Mouse (Mus musculus) lung, adult 2 months (tissue): Measurements from ENCODE around the gene Mtg2. TPM values are rescaled to one million over a fixed set of nuclear protein-coding genes. Genes with fewer than 3 reads are reported as not detected.

ENCODE experiments used
- DNase-seq: peaks from one replicate; pipeline ENCODE4 v3.0.0; 2022
- H3K4me1 ChIP-seq: fragments of 200-500 bp; 2 replicates; pipeline ENCODE4 v1.6.1; 2011; ENCODE audit warnings: low read length; ENCODE audit not compliant: control insufficient read depth, insufficient read depth
- H3K4me3 ChIP-seq: fragments of 200-500 bp; replicated peaks from 2 replicates; pipeline ENCODE3; 2011; ENCODE audit warnings: low read depth, mild to moderate bottlenecking, control low read depth, low read length; ENCODE audit errors: extremely low read depth
- CTCF ChIP-seq: fragments of 200-500 bp; IDR thresholded peaks from 2 replicates; pipeline ENCODE4 v1.5.1; 2011; ENCODE audit warnings: mild to moderate bottlenecking, low read length, control low read depth; ENCODE audit not compliant: insufficient read depth
- POLR2A ChIP-seq: fragments of 200-500 bp; IDR thresholded peaks from 2 replicates; pipeline ENCODE4 v1.6.1; 2011; ENCODE audit warnings: low read depth, mild to moderate bottlenecking, control low read depth, low read length, borderline replicate concordance; ENCODE audit errors: extremely low read depth
- WGBS: fragments of 180-500 bp; shearing (Covaris S2); methylation state at CpG from one replicate; pipeline ENCODE4 v1.1.7; 2018; 5-methylcytosine and 5-hydroxymethylcytosine counted together
- polyA plus RNA-seq: library from polyadenylated mRNA; depleted of rRNA; stranded (reverse); fragments of >200 nt; gene quantifications from 2 replicates; pipeline ENCODE4 v1.2.3, GENCODE M21; 2012

The Mtg2 gene
- polyA plus RNA-seq, 1 experiment: 17.1 TPM

DNA sequence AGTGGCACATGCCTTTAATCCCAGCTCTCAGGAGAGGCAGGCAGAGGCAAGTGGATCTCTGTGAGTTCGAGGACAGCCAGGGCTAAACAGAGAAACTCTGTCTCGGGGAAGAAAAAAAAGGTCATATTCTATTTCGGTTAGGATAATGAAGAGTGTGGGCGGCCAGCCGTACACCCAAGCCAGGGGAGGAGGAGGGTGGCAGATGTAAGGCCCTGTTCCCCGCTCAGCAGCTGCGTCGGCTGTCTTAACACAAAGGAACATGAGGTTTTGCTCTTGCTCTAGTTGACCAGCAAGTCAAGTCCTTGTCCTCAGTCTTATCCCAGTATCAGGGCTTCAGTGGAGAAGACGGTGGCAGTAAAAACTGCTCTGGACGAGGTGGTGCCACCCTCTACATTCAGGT is 12.7 kb downstream of the Mtg2 start:
- Histone ChIP-seq H3K4me1 (no peaks in the 10 kb centered on the region), H3K4me3 (no peak overlapping the region)
- WGBS: 91% methylated on average over 10 of the region's 10 CpGs
- TF ChIP-seq POLR2A (no peak), CTCF (no peak)
- no peak for DNase-seq

DNA sequence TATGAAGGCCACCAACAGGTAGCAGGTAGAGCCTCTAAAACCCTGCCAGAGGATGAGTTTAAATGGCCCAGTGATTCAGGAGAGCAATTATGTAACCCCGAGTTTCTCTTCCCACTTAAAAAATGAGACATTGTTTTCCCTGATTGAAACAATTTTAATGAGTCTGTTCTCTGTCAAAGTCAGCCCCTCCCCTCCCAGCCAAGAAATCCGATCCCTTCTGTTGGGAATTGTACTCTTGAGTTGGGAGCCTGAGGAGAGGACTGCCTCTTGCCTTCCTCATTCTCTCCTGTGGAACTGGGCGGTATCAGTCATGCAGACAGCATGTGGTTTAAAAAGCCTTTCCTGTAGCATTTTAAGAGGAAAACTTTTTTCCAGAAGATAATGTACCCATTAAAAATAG is 14.2 kb downstream of the Mtg2 start:
- Histone ChIP-seq H3K4me3 (no peak overlapping the region), H3K4me1 (no peaks in the 10 kb centered on the region)
- no peak for TF ChIP-seq POLR2A
- TF ChIP-seq CTCF: no peak
- WGBS: 45% methylated on average over 3 of the region's 3 CpGs
- no peak for DNase-seq

DNA sequence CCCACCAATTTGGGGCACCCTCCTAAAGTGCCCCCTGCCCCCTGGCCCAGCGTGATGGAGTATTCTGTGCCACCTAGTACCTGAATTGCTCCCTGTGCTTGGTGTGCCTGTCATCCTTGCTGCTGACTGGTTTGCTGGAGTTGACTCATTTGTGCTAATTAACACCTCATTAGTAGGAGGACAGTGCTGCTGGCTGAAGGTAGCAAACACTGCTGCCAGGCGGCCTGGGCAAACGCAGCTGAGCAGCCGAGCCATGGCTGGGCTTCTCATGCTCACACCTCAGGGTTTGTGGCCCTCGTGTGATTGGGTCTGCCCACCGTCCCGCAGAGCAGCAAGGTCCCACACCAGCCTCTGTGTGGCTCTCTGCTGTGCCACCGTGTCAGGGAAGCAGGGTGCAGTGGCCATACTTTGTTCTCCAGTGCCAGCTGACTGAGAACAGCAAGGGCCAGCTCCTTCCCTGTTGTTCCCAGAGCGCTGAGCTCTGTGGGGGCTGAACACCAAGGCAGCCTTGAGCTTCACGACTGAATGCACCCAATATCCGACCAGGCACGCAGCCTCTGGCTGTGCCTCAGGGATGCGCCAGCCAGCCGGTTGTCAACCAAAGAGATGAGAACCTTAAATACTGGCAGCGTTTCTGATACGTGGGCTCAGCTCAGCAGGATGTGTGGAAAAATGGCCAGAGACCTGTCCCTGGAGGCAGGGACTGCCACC is 15.7 kb downstream of the Mtg2 start:
- WGBS: 79% methylated on average over 16 of the region's 16 CpGs
- Histone ChIP-seq H3K4me3 (no peak overlapping the region), H3K4me1 (no peaks in the 10 kb centered on the region)
- DNase-seq: no peak
- TF ChIP-seq POLR2A: no peak

DNA sequence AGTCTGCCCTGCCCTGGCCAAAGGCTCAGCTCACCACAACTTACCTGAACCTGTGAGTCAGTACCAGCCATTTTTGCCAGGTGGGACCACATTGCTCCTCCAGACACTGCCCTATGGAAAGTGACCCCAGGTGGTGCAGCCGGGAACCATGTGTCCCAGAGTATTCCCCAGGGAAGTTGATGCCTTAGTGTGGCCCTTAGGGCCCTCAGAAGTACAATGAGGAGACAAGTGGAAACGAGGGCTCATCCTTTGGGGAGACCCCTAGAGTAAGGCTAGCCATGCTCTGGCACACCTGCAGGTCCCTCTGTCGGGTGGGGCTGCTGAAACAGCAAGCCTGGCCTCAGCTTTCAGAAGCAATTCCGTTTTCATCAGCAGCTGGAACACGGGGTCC is 16.2 kb downstream of the Mtg2 start:
- H3K4me3 ChIP-seq: no peak overlapping the region
- DNase-seq: no peak
- 80% methylated on average over 5 of the region's 5 CpGs for WGBS
- H3K4me1 ChIP-seq: no peaks in the 10 kb centered on the region
- TF ChIP-seq CTCF: no peak
- no peak for TF ChIP-seq POLR2A

DNA sequence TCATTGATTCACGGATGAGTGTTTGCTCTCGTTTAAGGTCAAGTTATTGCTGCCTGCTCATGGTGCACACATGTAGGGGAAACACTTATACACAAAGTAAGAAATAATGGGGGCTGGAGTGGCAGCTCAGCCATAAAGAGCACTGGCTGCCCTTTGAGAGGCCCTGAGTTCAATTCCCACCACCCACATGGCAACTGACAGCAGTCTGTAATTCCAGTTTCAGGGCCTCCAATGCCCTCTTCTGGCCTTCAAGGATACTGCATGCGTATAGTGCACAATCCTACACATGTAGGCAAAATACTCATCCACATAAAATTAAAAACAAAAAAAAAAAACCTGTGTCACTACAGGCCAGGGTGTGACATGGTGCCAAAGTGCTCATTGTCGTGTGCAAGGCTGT is 17.1 kb downstream of the Mtg2 start:
- DNase-seq: no peak
- TF ChIP-seq CTCF (no peak), POLR2A (no peak)
- 84% methylated on average over 4 of the region's 4 CpGs for WGBS
- no peak overlapping the region for H3K4me3 ChIP-seq
- H3K4me1 ChIP-seq: no peaks in the 10 kb centered on the region

DNA sequence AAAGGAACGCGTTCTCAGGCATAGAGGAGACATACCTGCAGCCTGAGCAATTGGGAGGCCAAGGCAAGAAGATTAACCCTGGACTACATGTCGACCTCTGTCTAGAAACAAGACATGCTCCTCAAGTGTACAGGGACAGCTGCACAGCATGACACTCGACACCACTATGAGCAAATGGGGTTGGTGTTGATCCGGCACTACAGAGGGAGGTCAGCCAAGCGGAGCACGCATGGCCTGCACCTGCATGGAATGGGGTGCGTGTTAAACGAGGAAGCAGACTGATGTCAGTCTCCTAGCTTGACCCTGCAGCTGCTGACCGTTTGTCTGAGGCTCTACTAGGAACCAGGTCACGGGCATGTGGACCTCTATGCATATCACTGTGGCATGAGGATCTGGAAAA is 19.9 kb downstream of the Mtg2 start:
- no peak for DNase-seq
- H3K4me3 ChIP-seq: no peak overlapping the region
- no peaks in the 10 kb centered on the region for H3K4me1 ChIP-seq
- 60% methylated on average over 11 of the region's 11 CpGs for WGBS
- TF ChIP-seq POLR2A (no peak), CTCF (no peak)

DNA sequence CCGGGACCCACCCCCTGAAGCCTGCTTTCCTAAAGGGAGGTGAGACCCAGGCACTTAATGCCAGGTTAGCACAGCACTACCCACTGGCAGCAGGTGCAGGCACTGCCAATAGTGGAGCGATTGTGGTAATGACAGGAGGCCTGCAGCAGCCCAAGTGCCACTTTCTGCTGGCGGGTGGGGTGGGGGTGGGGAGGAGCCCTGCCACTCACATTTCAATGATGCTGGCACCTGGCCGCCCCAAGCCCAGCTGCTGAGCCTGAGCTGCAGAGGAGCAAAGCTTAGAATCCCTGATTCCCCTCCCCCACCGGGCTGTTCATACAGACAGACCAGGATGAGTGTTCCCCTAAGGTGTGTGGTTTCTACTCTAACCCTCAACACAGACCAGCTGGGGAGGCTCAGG is 25.3 kb downstream of the Mtg2 start:
- no peak for DNase-seq
- H3K4me3 ChIP-seq: no peak overlapping the region
- 23% methylated on average over 5 of the region's 5 CpGs for WGBS
- TF ChIP-seq POLR2A: no peak
- no peak for TF ChIP-seq CTCF
- H3K4me1 ChIP-seq: no peaks in the 10 kb centered on the region

DNA sequence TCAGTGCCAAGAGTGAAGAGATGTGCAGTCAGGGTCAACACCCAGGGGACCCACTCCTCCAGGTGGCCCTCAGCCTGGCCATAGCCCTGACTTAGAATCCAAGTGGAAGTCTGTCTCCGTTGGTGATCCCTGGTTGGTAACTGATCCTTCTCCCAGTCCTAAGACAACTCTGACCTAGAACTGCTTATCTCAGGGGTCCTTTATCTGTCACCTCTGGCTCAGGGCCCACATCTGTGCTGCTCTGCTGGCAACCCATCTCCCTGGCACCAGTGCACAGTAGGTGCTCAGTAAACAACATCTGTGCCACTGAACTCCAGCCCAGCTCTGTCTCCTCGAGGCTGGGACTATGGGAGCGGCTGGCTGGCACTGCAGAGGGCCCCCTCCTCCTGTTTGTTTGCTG is 27.2 kb downstream of the Mtg2 start:
- Histone ChIP-seq H3K4me1 (no peaks in the 10 kb centered on the region), H3K4me3 (no peak overlapping the region)
- TF ChIP-seq CTCF (no peak), POLR2A (no peak)
- 43% methylated on average over 3 of the region's 3 CpGs for WGBS
- DNase-seq: no peak

DNA sequence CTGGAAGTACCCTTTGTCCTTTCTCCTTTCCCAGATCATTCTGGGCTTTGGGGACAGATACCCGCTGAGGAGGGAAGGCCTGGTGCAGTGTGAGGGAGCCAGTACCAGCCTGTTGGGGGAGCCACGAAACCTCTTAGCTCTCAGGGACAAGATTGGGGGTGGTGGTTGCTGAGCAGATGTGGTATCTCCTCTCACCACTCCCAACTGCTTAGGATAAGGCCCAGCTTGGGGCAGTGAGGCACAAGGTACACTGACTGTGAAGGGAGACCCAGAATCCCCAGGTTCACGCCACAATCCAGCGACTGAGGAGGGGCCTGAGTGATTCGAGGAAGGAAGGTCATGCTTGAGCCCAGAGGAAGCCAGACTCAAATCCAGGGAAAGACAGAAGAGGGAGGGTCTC is 27.8 kb downstream of the Mtg2 start:
- TF ChIP-seq POLR2A (no peak), CTCF (peak; percentile 33; the same call in 1 of the 2 replicates)
- 35% methylated on average over 5 of the region's 5 CpGs for WGBS
- no peak for DNase-seq
- Histone ChIP-seq H3K4me3 (no peak overlapping the region), H3K4me1 (no peaks in the 10 kb centered on the region)

DNA sequence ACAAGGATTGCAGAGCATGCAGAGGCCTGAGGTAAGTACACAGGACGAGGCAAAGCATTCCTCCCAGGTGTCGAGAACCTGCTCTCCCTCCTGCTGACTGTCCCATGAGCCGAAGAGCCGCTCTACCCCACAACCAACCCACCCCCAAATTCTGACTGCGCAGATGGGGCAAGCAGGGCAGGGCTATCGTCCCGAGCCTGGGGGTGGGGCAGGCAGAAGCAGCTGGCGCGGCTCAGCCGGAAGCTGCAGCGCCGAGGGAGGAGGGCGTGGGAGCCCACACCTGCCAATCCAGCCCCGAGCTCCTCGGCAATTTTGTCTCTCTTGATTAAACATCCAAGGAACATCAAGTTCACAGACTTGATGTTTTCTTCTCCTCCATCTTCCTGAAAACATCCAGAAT is 29.1 kb downstream of the Mtg2 start:
- no peak for DNase-seq
- TF ChIP-seq POLR2A (no peak), CTCF (no peak)
- Histone ChIP-seq H3K4me3 (no peak overlapping the region), H3K4me1 (peaks cover 3% of the 10 kb centered on the region; the same call in 1 of the 2 replicates)
- 5% methylated on average over 15 of the region's 15 CpGs for WGBS

DNA sequence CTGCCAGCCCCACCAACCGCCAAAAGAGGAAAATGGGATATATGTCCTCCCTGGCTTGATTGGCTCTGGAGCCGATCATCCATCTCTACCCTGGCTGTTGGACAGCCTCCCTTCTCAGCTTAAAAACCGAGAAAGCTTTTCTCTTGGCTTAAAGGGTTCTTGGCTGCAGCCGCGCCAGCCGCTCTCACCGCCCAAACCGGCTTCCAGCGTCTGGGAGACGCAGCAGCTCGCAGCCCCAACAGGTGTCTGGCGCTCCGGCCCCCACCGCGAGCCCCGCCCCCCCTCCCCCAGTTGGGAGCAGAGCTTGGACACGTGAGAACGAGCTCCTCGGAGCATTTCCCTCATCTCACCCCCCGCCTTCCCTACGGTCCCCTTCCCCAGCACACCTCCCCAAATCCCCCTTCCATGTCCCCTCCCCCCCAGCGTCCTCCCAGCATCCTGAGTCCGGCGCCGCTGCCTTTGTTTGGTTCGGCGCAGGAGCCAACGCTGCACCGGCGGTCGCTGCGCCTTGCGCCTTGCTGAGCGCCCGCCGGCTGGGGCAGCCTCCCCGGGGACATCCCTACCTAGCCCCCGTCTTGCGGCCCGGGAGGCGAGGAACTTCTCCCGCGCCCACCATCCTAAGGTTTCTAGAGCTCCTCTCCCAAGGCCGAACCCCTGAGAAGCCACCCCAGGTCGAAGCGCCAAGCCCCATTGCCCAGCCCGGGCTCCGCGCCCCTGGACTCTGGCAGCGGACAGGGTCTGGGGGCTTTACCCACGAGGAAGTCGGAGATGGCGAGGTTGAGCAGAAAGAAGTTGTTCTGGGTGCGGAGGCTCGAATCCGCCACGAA is 33.0 kb downstream of the Mtg2 start:
- 1% methylated on average over 55 of the region's 57 CpGs for WGBS
- peaks cover 3% of the 10 kb centered on the region; the same call in 1 of the 2 replicates for H3K4me1 ChIP-seq
- TF ChIP-seq POLR2A: no peak
- no peak for TF ChIP-seq CTCF
- DNase-seq: no peak
- H3K4me3 ChIP-seq: no peak overlapping the region
